Mouse (Mus musculus) embryonic facial prominence, embryonic 10.5 days (tissue): ENCODE measurements around the gene Calml3. TPM values are rescaled to one million over a fixed set of nuclear protein-coding genes. Genes with fewer than 3 reads are reported as not detected.

Experiments
- DNase-seq: peaks from one replicate; pipeline ENCODE4 v3.0.0-alpha.2; 2017; ENCODE audit warnings: low spot score
- H3K27ac ChIP-seq: fragments of 300-500 bp; sonication (generic); replicated peaks from 2 replicates; pipeline ENCODE4 v1.5.1; 2016; ENCODE audit warnings: mild to moderate bottlenecking
- H3K27me3 ChIP-seq: fragments of 300-500 bp; sonication (generic); replicated peaks from 2 replicates; pipeline ENCODE4 v1.6.1; 2016; ENCODE audit warnings: low read depth, mild to moderate bottlenecking; ENCODE audit not compliant: poor library complexity, severe bottlenecking
- H3K36me3 ChIP-seq: fragments of 300-500 bp; sonication (generic); replicated peaks from 2 replicates; pipeline ENCODE4 v1.6.1; 2016; ENCODE audit warnings: mild to moderate bottlenecking, moderate library complexity
- H3K4me1 ChIP-seq: fragments of 300-500 bp; sonication (generic); 2 replicates; pipeline ENCODE4 v1.6.1; 2016
- H3K4me3 ChIP-seq: fragments of 300-500 bp; sonication (generic); 2 replicates; pipeline ENCODE4 v1.5.1; 2016; ENCODE audit warnings: mild to moderate bottlenecking, moderate library complexity
- H3K9me3 ChIP-seq: fragments of 300-500 bp; sonication (generic); 2 replicates; pipeline ENCODE4 v1.6.1; 2016; ENCODE audit warnings: mild to moderate bottlenecking
- WGBS: fragments of 180-500 bp; shearing (Covaris S2); methylation state at CpG from one replicate; pipeline ENCODE4 v1.1.7; 2016; 5-methylcytosine and 5-hydroxymethylcytosine counted together
- polyA plus RNA-seq: library from polyadenylated mRNA; unstranded; fragments of >200 nt; fragmentation: Nextera tagmentation; extraction: Ambion mirVana; gene quantifications from 2 replicates; pipeline ENCODE4 v1.2.1, GENCODE M21; 2016

Gene Calml3
- polyA plus RNA-seq, 1 experiment from 2014 or later: not detected

- no peak for DNase-seq
- Histone ChIP-seq H3K36me3 (no peaks in the 10 kb centered on the region), H3K4me3 (no peak overlapping the region), H3K27ac (no peak overlapping the region), H3K4me1 (peaks cover 2% of the 10 kb centered on the region; the same call in 1 of the 2 replicates), H3K27me3 (no peaks in the 10 kb centered on the region), H3K9me3 (no peaks in the 10 kb centered on the region)
- 89% methylated on average over 5 of the region's 5 CpGs for WGBS
Measured at GRCm38 (mm10) chr13:3777216-3777912, 26.8 kb downstream of the Calml3 start.

- H3K36me3 ChIP-seq: no peaks in the 10 kb centered on the region
- no peak for DNase-seq
- H3K4me1 ChIP-seq: no peaks in the 10 kb centered on the region
- H3K27me3 ChIP-seq: no peaks in the 10 kb centered on the region
- H3K4me3 ChIP-seq: no peak overlapping the region
- H3K27ac ChIP-seq: no peak overlapping the region
- 93% methylated on average over 4 of the region's 4 CpGs for WGBS
- H3K9me3 ChIP-seq: no peaks in the 10 kb centered on the region
Measured at GRCm38 (mm10) chr13:3776446-3776845, 27.7 kb downstream of the Calml3 start.

- H3K9me3 ChIP-seq: no peaks in the 10 kb centered on the region
- no peaks in the 10 kb centered on the region for H3K36me3 ChIP-seq
- no peaks in the 10 kb centered on the region for H3K4me1 ChIP-seq
- DNase-seq: no peak
- H3K27me3 ChIP-seq: no peaks in the 10 kb centered on the region
- H3K27ac ChIP-seq: no peak overlapping the region
- no peak overlapping the region for H3K4me3 ChIP-seq
- 82% methylated on average over 4 of the region's 4 CpGs for WGBS
Measured at GRCm38 (mm10) chr13:3774991-3775390, 29.1 kb downstream of the Calml3 start.

- Histone ChIP-seq H3K4me1 (no peaks in the 10 kb centered on the region), H3K27ac (no peak overlapping the region), H3K36me3 (no peaks in the 10 kb centered on the region), H3K27me3 (no peaks in the 10 kb centered on the region), H3K9me3 (no peaks in the 10 kb centered on the region), H3K4me3 (no peak overlapping the region)
- WGBS: 86% methylated on average over 3 of the region's 3 CpGs
- no peak for DNase-seq
Measured at GRCm38 (mm10) chr13:3774280-3774679, 29.8 kb downstream of the Calml3 start.

- Histone ChIP-seq H3K36me3 (no peaks in the 10 kb centered on the region), H3K4me1 (no peaks in the 10 kb centered on the region), H3K27ac (no peak overlapping the region), H3K9me3 (no peaks in the 10 kb centered on the region), H3K4me3 (no peak overlapping the region), H3K27me3 (no peaks in the 10 kb centered on the region)
- no peak for DNase-seq
- 94% methylated on average over 2 of the region's 2 CpGs for WGBS
Measured at GRCm38 (mm10) chr13:3773149-3773688, 30.9 kb downstream of the Calml3 start.

- Histone ChIP-seq H3K27ac (no peak overlapping the region), H3K4me3 (no peak overlapping the region), H3K4me1 (peaks cover 5% of the 10 kb centered on the region), H3K9me3 (no peaks in the 10 kb centered on the region), H3K36me3 (no peaks in the 10 kb centered on the region), H3K27me3 (no peaks in the 10 kb centered on the region)
- DNase-seq: no peak
- 90% methylated on average over 5 of the region's 5 CpGs for WGBS
Measured at GRCm38 (mm10) chr13:3771221-3771620, 32.9 kb downstream of the Calml3 start.

- H3K4me3 ChIP-seq: no peak overlapping the region
- H3K36me3 ChIP-seq: no peaks in the 10 kb centered on the region
- no peak for DNase-seq
- H3K27me3 ChIP-seq: no peaks in the 10 kb centered on the region
- H3K27ac ChIP-seq: no peak overlapping the region
- no peaks in the 10 kb centered on the region for H3K9me3 ChIP-seq
- 77% methylated on average over 11 of the region's 11 CpGs for WGBS
- peaks cover 5% of the 10 kb centered on the region for H3K4me1 ChIP-seq
Measured at GRCm38 (mm10) chr13:3770170-3771024, 33.7 kb downstream of the Calml3 start.

GRCm38 (mm10) chr13:3769531-3769930 lies 34.6 kb downstream of the Calml3 start:
- peaks cover 5% of the 10 kb centered on the region for H3K4me1 ChIP-seq
- no peaks in the 10 kb centered on the region for H3K9me3 ChIP-seq
- no peak overlapping the region for H3K27ac ChIP-seq
- H3K27me3 ChIP-seq: no peaks in the 10 kb centered on the region
- whole genome bisulfite sequencing: 91% methylated on average over 3 of the region's 3 CpGs
- no peak for DNase-seq
- H3K36me3 ChIP-seq: no peaks in the 10 kb centered on the region
- no peak overlapping the region for H3K4me3 ChIP-seq

GRCm38 (mm10) chr13:3768621-3769020 lies 35.5 kb downstream of the Calml3 start:
- no peak for DNase-seq
- Histone ChIP-seq H3K27ac (no peak overlapping the region), H3K4me1 (peaks cover 5% of the 10 kb centered on the region), H3K27me3 (no peaks in the 10 kb centered on the region), H3K4me3 (no peak overlapping the region), H3K9me3 (no peaks in the 10 kb centered on the region), H3K36me3 (no peaks in the 10 kb centered on the region)
- WGBS: 75% methylated on average over 3 of the region's 3 CpGs

- Histone ChIP-seq H3K27me3 (no peaks in the 10 kb centered on the region), H3K27ac (no peak overlapping the region), H3K4me1 (peaks cover 5% of the 10 kb centered on the region), H3K4me3 (no peak overlapping the region), H3K9me3 (no peaks in the 10 kb centered on the region), H3K36me3 (no peaks in the 10 kb centered on the region)
- no peak for DNase-seq
Measured at GRCm38 (mm10) chr13:3767086-3767485, 37.0 kb downstream of the Calml3 start.

GRCm38 (mm10) chr13:3765781-3766180 lies 38.3 kb downstream of the Calml3 start:
- Histone ChIP-seq H3K4me1 (peaks cover 5% of the 10 kb centered on the region), H3K4me3 (no peak overlapping the region), H3K36me3 (no peaks in the 10 kb centered on the region), H3K27me3 (no peaks in the 10 kb centered on the region), H3K9me3 (no peaks in the 10 kb centered on the region), H3K27ac (no peak overlapping the region)
- no peak for DNase-seq
- WGBS: 91% methylated on average over 4 of the region's 4 CpGs

- 84% methylated on average over 4 of the region's 4 CpGs for WGBS
- no peak for DNase-seq
- Histone ChIP-seq H3K36me3 (no peaks in the 10 kb centered on the region), H3K9me3 (no peaks in the 10 kb centered on the region), H3K27me3 (no peaks in the 10 kb centered on the region), H3K4me1 (no peaks in the 10 kb centered on the region), H3K4me3 (no peak overlapping the region), H3K27ac (no peak overlapping the region)
Measured at GRCm38 (mm10) chr13:3761131-3761530, 43.0 kb downstream of the Calml3 start.

GRCm38 (mm10) chr13:3758347-3758746 lies 45.8 kb downstream of the Calml3 start:
- no peak for DNase-seq
- H3K4me3 ChIP-seq: no peak overlapping the region
- no peaks in the 10 kb centered on the region for H3K4me1 ChIP-seq
- H3K27ac ChIP-seq: no peak overlapping the region
- WGBS: 86% methylated on average over 2 of the region's 2 CpGs
- H3K36me3 ChIP-seq: no peaks in the 10 kb centered on the region
- H3K9me3 ChIP-seq: no peaks in the 10 kb centered on the region
- H3K27me3 ChIP-seq: no peaks in the 10 kb centered on the region
